9 mouse cellular contexts compared by ENCODE assay signal in the genomic region with DNA sequence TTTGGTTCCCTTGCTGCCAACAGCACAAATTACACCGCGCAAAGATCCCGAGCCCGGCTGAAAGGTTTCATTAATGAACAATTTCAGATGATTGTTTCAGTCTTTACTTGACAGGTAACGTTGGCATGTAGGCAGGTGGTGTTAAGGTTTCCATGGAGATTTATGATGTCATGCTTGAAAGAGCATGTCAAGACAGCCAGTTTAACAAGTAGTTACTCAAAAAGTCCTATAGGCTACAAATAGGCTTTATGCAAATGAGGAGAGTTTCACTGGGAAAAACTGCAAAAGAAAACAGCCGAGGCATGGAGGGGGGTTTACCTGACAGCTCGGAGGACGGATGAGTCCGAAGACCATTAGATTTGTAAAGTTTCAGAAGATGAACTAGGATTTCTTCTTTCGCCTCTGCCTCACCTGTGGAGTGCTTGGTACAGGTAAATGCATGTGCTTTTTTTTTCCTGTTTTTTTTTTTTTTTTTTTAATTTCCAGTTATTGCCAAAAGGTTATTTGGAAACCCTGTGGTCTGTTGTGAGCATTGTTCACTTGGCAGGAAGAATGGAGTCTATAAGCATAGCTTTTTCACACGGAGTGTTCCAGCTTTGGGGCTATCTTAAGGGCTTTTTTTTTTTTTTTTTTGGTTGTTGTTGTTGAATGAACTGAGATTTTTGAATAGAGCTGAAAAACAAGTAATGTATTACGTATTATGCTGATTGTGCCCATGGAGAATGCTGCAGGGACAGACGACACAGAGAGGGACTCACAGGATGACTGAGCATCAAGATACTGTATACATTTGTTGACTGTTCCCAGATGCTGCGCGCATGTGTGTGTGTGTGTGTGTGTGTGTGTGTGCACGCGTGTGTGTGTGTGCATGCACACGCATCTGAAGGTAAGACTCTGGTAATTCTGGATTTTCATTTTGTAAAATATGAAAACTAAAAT.
DNase-seq lines count a peak whose midpoint lies in the region; ATAC-seq lines count a peak whose summit lies in the region.
"Had no signal": no experiment of that assay in that cellular context is flagged by ENCODE, and none has a peak within 500 bp of the region (broad histone marks: within the 10 kb centered on the region; RNA-seq: fewer than 3 reads in every experiment).

No protein-coding gene starts in this region.

- intact Hi-C loops in heart, postnatal 25 days (cut with DNase I): no loop called here

- no peaks in the 10 kb centered on the region for H3K9me3 ChIP-seq in heart, embryonic 12.5 days (replicated peaks)
- H3K9me3 ChIP-seq in forebrain, embryonic 12.5 days: no peaks in the 10 kb centered on the region
- no peaks in the 10 kb centered on the region for H3K9me3 ChIP-seq in limb, embryonic 11.5 days (ENCODE audit: control insufficient read depth, low read length)
- no peaks in the 10 kb centered on the region for H3K9me3 ChIP-seq in midbrain, embryonic 15.5 days

- DNase-seq in heart, postnatal 25 days (ENCODE audit: low spot score): no peak
- no peak for DNase-seq in limb, embryonic 11.5 days (ENCODE audit: low spot score)
- no peak for DNase-seq in left cerebral cortex, adult 8-10 months (ENCODE audit: low spot score in 2 of 2)
- no peak for DNase-seq in gastrocnemius, postnatal 25 days
- DNase-seq: cerebellum, adult 2 months had no signal

- no peak overlapping the region for H3K27ac ChIP-seq in heart, embryonic 12.5 days (ENCODE audit: poor library complexity, severe bottlenecking)
- peak overlapping the region; percentile 84 for H3K27ac ChIP-seq in forebrain, embryonic 12.5 days
- no peak overlapping the region for H3K27ac ChIP-seq in limb, embryonic 11.5 days (replicated peaks; ENCODE audit: low read depth, low read length)
- H3K27ac ChIP-seq in midbrain, embryonic 15.5 days: no peak overlapping the region

- no peak for ATAC-seq in heart, embryonic 12.5 days (ENCODE audit: insufficient number of reproducible peaks, low FRiP score)
- peak; percentile 73 for ATAC-seq in forebrain, embryonic 12.5 days (ENCODE audit: low FRiP score)
- no peak for ATAC-seq in limb, embryonic 11.5 days (ENCODE audit: insufficient number of reproducible peaks, low FRiP score, low TSS enrichment, low read depth)
- ATAC-seq in midbrain, embryonic 15.5 days (replicated peaks): peak; percentile 56
- no peak for ATAC-seq in erythroblast, adult 5-6 weeks (replicated peaks; ENCODE audit: low FRiP score, poor library complexity, severe bottlenecking)

- H3K4me3 ChIP-seq in heart, embryonic 12.5 days: peak overlapping the region; percentile 35
- peak overlapping the region; percentile 19 for H3K4me3 ChIP-seq in forebrain, embryonic 12.5 days (replicated peaks)
- H3K4me3 ChIP-seq in limb, embryonic 11.5 days (ENCODE audit: low read depth, low read length): no peak overlapping the region
- H3K4me3 ChIP-seq in midbrain, embryonic 15.5 days: peak overlapping the region; percentile 18

- H3K4me2 ChIP-seq in heart, embryonic 12.5 days: peak overlapping the region; percentile 68
- H3K4me2 ChIP-seq in forebrain, embryonic 12.5 days: peak overlapping the region; percentile 50
- H3K4me2 ChIP-seq in limb, embryonic 11.5 days (ENCODE audit: low read depth, severe bottlenecking): peak overlapping the region; percentile 35; the same call in 1 of the 2 replicates
- H3K4me2 ChIP-seq in midbrain, embryonic 15.5 days: peak overlapping the region; percentile 42

- 47% methylated on average over 18 of the region's 18 CpGs for WGBS in heart, embryonic 12.5 days
- WGBS in forebrain, embryonic 12.5 days: 6% methylated on average over 18 of the region's 18 CpGs
- WGBS in limb, embryonic 11.5 days: 33% methylated on average over 18 of the region's 18 CpGs
- WGBS in midbrain, embryonic 15.5 days: 10% methylated on average over 18 of the region's 18 CpGs

- H3K36me3 ChIP-seq in heart, embryonic 12.5 days: no peaks in the 10 kb centered on the region
- no peaks in the 10 kb centered on the region for H3K36me3 ChIP-seq in forebrain, embryonic 12.5 days (replicated peaks)
- H3K36me3 ChIP-seq in limb, embryonic 11.5 days (ENCODE audit: control insufficient read depth, insufficient read depth, low read length): no peaks in the 10 kb centered on the region
- H3K36me3 ChIP-seq in midbrain, embryonic 15.5 days (replicated peaks): no peaks in the 10 kb centered on the region

- H3K9ac ChIP-seq in heart, embryonic 12.5 days: no peak overlapping the region
- H3K9ac ChIP-seq in forebrain, embryonic 12.5 days: peak overlapping the region; percentile 21; the same call in 1 of the 2 replicates
- H3K9ac ChIP-seq in limb, embryonic 11.5 days (ENCODE audit: low read length): no peak overlapping the region
- H3K9ac ChIP-seq in midbrain, embryonic 15.5 days: no peak overlapping the region

- H3K27me3 ChIP-seq in heart, embryonic 12.5 days (replicated peaks): no peaks in the 10 kb centered on the region
- no peaks in the 10 kb centered on the region for H3K27me3 ChIP-seq in forebrain, embryonic 12.5 days
- no peaks in the 10 kb centered on the region for H3K27me3 ChIP-seq in limb, embryonic 11.5 days (ENCODE audit: control insufficient read depth, insufficient read depth, low read length)
- H3K27me3 ChIP-seq in midbrain, embryonic 15.5 days (replicated peaks): no peaks in the 10 kb centered on the region

- peaks cover 20% of the 10 kb centered on the region for H3K4me1 ChIP-seq in heart, embryonic 12.5 days (replicated peaks)
- H3K4me1 ChIP-seq in forebrain, embryonic 12.5 days: peaks cover 33% of the 10 kb centered on the region
- no peaks in the 10 kb centered on the region for H3K4me1 ChIP-seq in limb, embryonic 11.5 days (ENCODE audit: control insufficient read depth, insufficient read depth, low read length)
- peaks cover 26% of the 10 kb centered on the region for H3K4me1 ChIP-seq in midbrain, embryonic 15.5 days

Comparison
In these comparisons a context has a peak if more than half of its experiments do, and no peak if none do; other contexts are left out.
1. ATAC-seq: peak in forebrain, embryonic 12.5 days (single experiment) and midbrain, embryonic 15.5 days (single experiment); none in heart, embryonic 12.5 days (single experiment), limb, embryonic 11.5 days (single experiment) and erythroblast, adult 5-6 weeks (single experiment).
2. Peak in every context shown above with its lines, with median percentiles within 50 percentile points of each other: H3K4me2 ChIP-seq.